Mouse (Mus musculus): ENCODE data around the gene Rnf215.

DNA sequence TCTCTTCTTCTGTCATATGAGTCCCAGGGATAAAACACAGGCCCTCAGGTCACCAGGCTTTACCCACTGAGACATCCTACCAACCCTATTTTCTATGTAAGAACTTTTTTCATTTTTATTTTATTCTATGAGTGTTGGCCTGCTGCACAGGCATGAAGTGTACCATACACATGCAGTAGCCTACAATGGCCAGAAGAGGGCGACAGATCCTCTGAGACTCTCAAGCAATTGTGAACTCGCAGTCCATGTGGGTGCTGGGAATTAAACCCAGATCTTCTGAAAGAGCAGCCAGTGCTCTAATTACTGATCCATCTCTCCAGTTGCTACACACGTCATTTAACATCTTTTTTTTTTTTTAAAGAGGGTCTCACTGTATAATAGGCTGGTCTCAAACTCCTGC, 1.6 kb upstream of the Rnf215 start:
- TF ChIP-seq CTCF (IDR thresholded peaks at IDR 0.05; ENCODE audit: low read depth, low read length) (peak; percentile 59; the same call in 1 of the 2 replicates), POLR2A (IDR thresholded peaks at IDR 0.05; ENCODE audit: extremely low read depth, insufficient read depth, low read length) (no peak)
